Mouse (Mus musculus) embryonic facial prominence, embryonic 11.5 days (tissue): ENCODE data around the gene Pum2. TPM values are rescaled to one million over a fixed set of nuclear protein-coding genes. Genes with fewer than 3 reads are reported as not detected.
A peak's percentile ranks its signal among the peaks of the same experiment; 100 is the strongest.

Source experiments
- ATAC-seq: fragments of 200-750 bp; cut with Nextera tagmentation; replicated peaks from 2 replicates; pipeline ENCODE4 v1.8.0; 2017; ENCODE audit warnings: low read depth; ENCODE audit not compliant: insufficient number of reproducible peaks, low FRiP score, low TSS enrichment
- DNase-seq: peaks from one replicate; pipeline ENCODE4 v3.0.0-alpha.2; 2015; ENCODE audit warnings: low spot score
- H3K27ac ChIP-seq: fragments of 300-500 bp; sonication (generic); replicated peaks from 2 replicates; pipeline ENCODE4 v1.5.1; 2014; ENCODE audit warnings: mild to moderate bottlenecking, low read depth, low read length, control low read depth
- H3K27me3 ChIP-seq: fragments of 300-500 bp; sonication (generic); 2 replicates; pipeline ENCODE4 v1.6.1; 2014; ENCODE audit warnings: mild to moderate bottlenecking, low read length, moderate library complexity, mixed read lengths; ENCODE audit not compliant: control insufficient read depth, insufficient read depth
- H3K36me3 ChIP-seq: fragments of 300-500 bp; sonication (generic); replicated peaks from 2 replicates; pipeline ENCODE4 v1.6.1; 2014; ENCODE audit warnings: low read depth, mild to moderate bottlenecking, low read length, moderate library complexity, mixed read lengths; ENCODE audit not compliant: control insufficient read depth, insufficient read depth
- H3K4me1 ChIP-seq: fragments of 300-500 bp; sonication (generic); 2 replicates; pipeline ENCODE4 v1.6.1; 2014; ENCODE audit warnings: low read length, mixed read lengths; ENCODE audit not compliant: control insufficient read depth, insufficient read depth
- H3K4me2 ChIP-seq: fragments of 300-500 bp; sonication (generic); 2 replicates; pipeline ENCODE4 v1.6.1; 2014; ENCODE audit warnings: low read depth, mild to moderate bottlenecking, control low read depth, low read length, moderate library complexity
- H3K4me3 ChIP-seq: fragments of 300-500 bp; sonication (generic); 2 replicates; pipeline ENCODE4 v1.5.1; 2014; ENCODE audit warnings: low read depth, low read length, control low read depth
- H3K9ac ChIP-seq: fragments of 300-500 bp; sonication (generic); replicated peaks from 2 replicates; pipeline ENCODE4 v1.6.1; 2014; ENCODE audit warnings: mild to moderate bottlenecking, control low read depth, low read length
- H3K9me3 ChIP-seq: fragments of 300-500 bp; sonication (generic); replicated peaks from 2 replicates; pipeline ENCODE4 v1.6.1; 2016; ENCODE audit warnings: mild to moderate bottlenecking, low read length, inconsistent platforms, mixed read lengths; ENCODE audit not compliant: control insufficient read depth
- WGBS: fragments of 180-500 bp; shearing (Covaris S2); extraction: QIAGEN DNeasy Blood & Tissue Kit; methylation state at CpG from one replicate; pipeline ENCODE4 v1.1.7; 2014; 5-methylcytosine and 5-hydroxymethylcytosine counted together
- polyA plus RNA-seq: library from polyadenylated mRNA; unstranded; fragments of >200 nt; fragmentation: Nextera tagmentation; extraction: Ambion mirVana; gene quantifications from 2 replicates; pipeline ENCODE4 v1.2.1, GENCODE M21; 2014

Gene Pum2
- polyA plus RNA-seq, 1 experiment from 2014 or later = 79.7 TPM

GRCm38 (mm10) chr12:8673121-8673973 is 587 bp upstream of the Pum2 start:
- 40% methylated on average over 17 of the region's 17 CpGs for WGBS
- Histone ChIP-seq H3K36me3 (no peaks in the 10 kb centered on the region), H3K4me1 (no peaks in the 10 kb centered on the region), H3K27me3 (no peaks in the 10 kb centered on the region), H3K4me3 (peak overlapping the region; percentile 99), H3K9ac (peak overlapping the region; percentile 99), H3K27ac (peak overlapping the region; percentile 98), H3K9me3 (no peaks in the 10 kb centered on the region), H3K4me2 (peak overlapping the region; percentile 73)
- ATAC-seq (no peak), DNase-seq (peak; percentile 6)

GRCm38 (mm10) chr12:8674377-8674864 is 487 bp downstream of the Pum2 start:
- Histone ChIP-seq H3K9me3 (no peaks in the 10 kb centered on the region), H3K4me2 (peak overlapping the region; percentile 33), H3K4me1 (no peaks in the 10 kb centered on the region), H3K4me3 (peak overlapping the region; percentile 99), H3K27ac (peak overlapping the region; percentile 98), H3K36me3 (no peaks in the 10 kb centered on the region), H3K27me3 (no peaks in the 10 kb centered on the region), H3K9ac (peak overlapping the region; percentile 99)
- WGBS = under 1% methylated on average over 24 of the region's 62 CpGs
- ATAC-seq (peak; percentile 89), DNase-seq (peak; percentile 73)

- Histone ChIP-seq H3K4me2 (peak overlapping the region; percentile 33), H3K27ac (peak overlapping the region; percentile 98), H3K4me3 (peak overlapping the region; percentile 99), H3K9ac (peak overlapping the region; percentile 99), H3K9me3 (no peaks in the 10 kb centered on the region), H3K27me3 (no peaks in the 10 kb centered on the region), H3K4me1 (no peaks in the 10 kb centered on the region), H3K36me3 (no peaks in the 10 kb centered on the region)
- DNase-seq (peak; percentile 53), ATAC-seq (no peak)
- WGBS = under 1% methylated on average over 20 of the region's 20 CpGs
These were observed 982 bp downstream of the Pum2 start for GRCm38 (mm10) chr12:8674891-8675341.

- H3K9me3 ChIP-seq = no peaks in the 10 kb centered on the region
- no peak for ATAC-seq
- peak overlapping the region; percentile 26 for H3K4me2 ChIP-seq
- no peaks in the 10 kb centered on the region for H3K27me3 ChIP-seq
- peak; percentile 50 for DNase-seq
- 1% methylated on average over 7 of the region's 7 CpGs for WGBS
- H3K4me1 ChIP-seq = no peaks in the 10 kb centered on the region
- no peaks in the 10 kb centered on the region for H3K36me3 ChIP-seq
- peak overlapping the region; percentile 99 for H3K4me3 ChIP-seq
- H3K27ac ChIP-seq = no peak overlapping the region; the same call in 1 of the 2 replicates
- H3K9ac ChIP-seq = peak overlapping the region; percentile 99
These were observed 1.4 kb downstream of the Pum2 start for GRCm38 (mm10) chr12:8675361-8675760.

- Histone ChIP-seq H3K4me1 (no peaks in the 10 kb centered on the region), H3K9me3 (no peaks in the 10 kb centered on the region), H3K27ac (no peak overlapping the region), H3K27me3 (no peaks in the 10 kb centered on the region), H3K9ac (no peak overlapping the region), H3K36me3 (no peaks in the 10 kb centered on the region), H3K4me2 (peak overlapping the region; percentile 30), H3K4me3 (peak overlapping the region; percentile 24; the same call in 1 of the 2 replicates)
- ATAC-seq = no peak
- WGBS = 84% methylated on average over 6 of the region's 6 CpGs
- DNase-seq = no peak
These were observed 2.4 kb downstream of the Pum2 start for GRCm38 (mm10) chr12:8676341-8676740.

- Histone ChIP-seq H3K27ac (no peak overlapping the region), H3K27me3 (no peaks in the 10 kb centered on the region), H3K9me3 (no peaks in the 10 kb centered on the region), H3K9ac (no peak overlapping the region), H3K4me1 (no peaks in the 10 kb centered on the region), H3K4me3 (no peak overlapping the region), H3K4me2 (no peak overlapping the region), H3K36me3 (no peaks in the 10 kb centered on the region)
- DNase-seq (no peak), ATAC-seq (no peak)
These were observed 4.0 kb downstream of the Pum2 start for GRCm38 (mm10) chr12:8677926-8678325.

GRCm38 (mm10) chr12:8684200-8684599 is 10.3 kb downstream of the Pum2 start:
- Histone ChIP-seq H3K4me1 (no peaks in the 10 kb centered on the region), H3K27me3 (no peaks in the 10 kb centered on the region), H3K9ac (no peak overlapping the region), H3K9me3 (no peaks in the 10 kb centered on the region), H3K4me3 (no peak overlapping the region), H3K27ac (no peak overlapping the region), H3K36me3 (no peaks in the 10 kb centered on the region), H3K4me2 (no peak overlapping the region)
- ATAC-seq (no peak), DNase-seq (no peak)
- 92% methylated on average over 1 of the region's 1 CpGs for whole genome bisulfite sequencing

- H3K4me3 ChIP-seq = no peak overlapping the region
- no peaks in the 10 kb centered on the region for H3K27me3 ChIP-seq
- no peaks in the 10 kb centered on the region for H3K36me3 ChIP-seq
- no peak for ATAC-seq
- no peak overlapping the region for H3K4me2 ChIP-seq
- WGBS = 97% methylated on average over 3 of the region's 3 CpGs
- no peak overlapping the region for H3K27ac ChIP-seq
- no peaks in the 10 kb centered on the region for H3K9me3 ChIP-seq
- H3K9ac ChIP-seq = no peak overlapping the region
- DNase-seq = no peak
- no peaks in the 10 kb centered on the region for H3K4me1 ChIP-seq
These were observed 11.1 kb downstream of the Pum2 start for GRCm38 (mm10) chr12:8685036-8685435.
